9 mouse cellular contexts compared by ENCODE assay signal in the genomic region with DNA sequence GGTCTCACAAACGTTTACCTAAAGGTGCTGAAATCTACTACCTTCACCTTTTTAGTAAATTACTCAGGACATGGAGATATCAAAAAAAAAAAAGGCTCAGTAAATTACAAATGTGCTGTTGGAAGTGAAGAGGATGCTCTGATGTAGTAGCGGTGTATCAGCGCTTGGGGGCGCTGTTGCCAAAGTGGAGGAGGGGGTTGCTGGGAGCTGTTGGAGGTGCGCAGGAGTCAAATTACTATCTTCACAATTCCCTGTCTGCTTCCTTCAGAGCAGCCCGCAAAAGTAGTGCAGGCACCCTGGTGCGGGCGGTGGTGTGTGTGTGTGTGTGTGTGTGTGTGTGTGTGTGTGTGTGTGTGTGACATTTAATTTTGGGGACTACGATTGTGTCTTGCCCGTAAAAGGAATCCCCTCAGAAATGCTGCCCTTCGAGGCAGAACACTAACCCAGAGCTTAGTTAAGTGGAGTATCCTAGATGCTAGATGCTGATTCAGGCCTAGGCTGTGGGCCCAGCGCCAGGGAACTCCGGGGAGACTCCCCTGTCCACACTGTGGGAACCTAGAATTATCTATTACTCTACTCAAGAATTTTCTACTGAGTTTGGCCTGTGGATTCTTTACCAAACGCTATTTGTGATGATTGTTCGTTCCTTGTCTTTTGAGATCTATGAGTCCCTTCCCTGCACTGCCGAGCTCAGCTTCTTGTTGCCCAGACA. TPM values are rescaled to one million over a fixed set of nuclear protein-coding genes. Genes with fewer than 3 reads are reported as not detected.
DNase-seq lines count a peak whose midpoint lies in the region; ATAC-seq lines count a peak whose summit lies in the region.
"Had no signal": no experiment of that assay in that cellular context is flagged by ENCODE, and none has a peak within 500 bp of the region (broad histone marks: within the 10 kb centered on the region; RNA-seq: fewer than 3 reads in every experiment).

No protein-coding gene starts in this region.

- 16% methylated on average over 16 of the region's 16 CpGs for WGBS in heart, embryonic 11.5 days (ENCODE audit: insufficient replicate concordance)

- peak overlapping the region; percentile 73 for H3K4me2 ChIP-seq in heart, embryonic 11.5 days

- no peaks in the 10 kb centered on the region for H3K36me3 ChIP-seq in heart, embryonic 11.5 days (ENCODE audit: control insufficient read depth, insufficient read depth, low read length)

- no peaks in the 10 kb centered on the region for H3K9me3 ChIP-seq in heart, embryonic 11.5 days (replicated peaks; ENCODE audit: control insufficient read depth, low read length)

- H3K4me1 ChIP-seq in heart, embryonic 11.5 days (ENCODE audit: control insufficient read depth, insufficient read depth, low read length), result no peaks in the 10 kb centered on the region

- ATAC-seq in heart, embryonic 11.5 days (replicated peaks; ENCODE audit: insufficient number of reproducible peaks, low FRiP score, low TSS enrichment), result no peak

- peak; percentile 15 for DNase-seq in cerebellum, adult 11 months
- no peak for DNase-seq in cerebellum, adult 11-12 months
- DNase-seq in T-cell, adult 2 months (ENCODE audit: low spot score), result peak; percentile 34
- peak; percentile 51 for DNase-seq in embryo, embryonic 11 days
- peak; percentile 40 to 43 for DNase-seq in kidney, postnatal 25 days
- DNase-seq in lung, postnatal 25 days (ENCODE audit: low spot score), result peak; percentile 31
- DNase-seq in right cerebral cortex, postnatal 10 days (ENCODE audit: low spot score in 2 of 2), result peak; percentile 34 to 62

- no peak overlapping the region for H3K27ac ChIP-seq in heart, embryonic 11.5 days (ENCODE audit: low read depth, low read length)
- H3K27ac ChIP-seq: macrophage had no signal

- no peak overlapping the region for H3K9ac ChIP-seq in heart, embryonic 11.5 days (ENCODE audit: low read depth, low read length)

- no peak overlapping the region for H3K4me3 ChIP-seq in heart, embryonic 11.5 days (ENCODE audit: low read depth, low read length)

- H3K27me3 ChIP-seq in heart, embryonic 11.5 days (ENCODE audit: control insufficient read depth, insufficient read depth, low read length), result peaks cover 2% of the 10 kb centered on the region; the same call in 1 of the 2 replicates

RNA-seq across cellular contexts. Expression of a gene that starts 2.4 kb away (rescaled TPM):
- polyA plus RNA-seq in heart, embryonic 11.5 days (2014; fragmentation: Nextera tagmentation; extraction: Ambion mirVana), result 22.6 and 23.9 TPM in 2 replicates
- polyA plus RNA-seq: macrophage had no signal
